8 mouse cellular contexts compared by ENCODE assay signal in the genomic region with DNA sequence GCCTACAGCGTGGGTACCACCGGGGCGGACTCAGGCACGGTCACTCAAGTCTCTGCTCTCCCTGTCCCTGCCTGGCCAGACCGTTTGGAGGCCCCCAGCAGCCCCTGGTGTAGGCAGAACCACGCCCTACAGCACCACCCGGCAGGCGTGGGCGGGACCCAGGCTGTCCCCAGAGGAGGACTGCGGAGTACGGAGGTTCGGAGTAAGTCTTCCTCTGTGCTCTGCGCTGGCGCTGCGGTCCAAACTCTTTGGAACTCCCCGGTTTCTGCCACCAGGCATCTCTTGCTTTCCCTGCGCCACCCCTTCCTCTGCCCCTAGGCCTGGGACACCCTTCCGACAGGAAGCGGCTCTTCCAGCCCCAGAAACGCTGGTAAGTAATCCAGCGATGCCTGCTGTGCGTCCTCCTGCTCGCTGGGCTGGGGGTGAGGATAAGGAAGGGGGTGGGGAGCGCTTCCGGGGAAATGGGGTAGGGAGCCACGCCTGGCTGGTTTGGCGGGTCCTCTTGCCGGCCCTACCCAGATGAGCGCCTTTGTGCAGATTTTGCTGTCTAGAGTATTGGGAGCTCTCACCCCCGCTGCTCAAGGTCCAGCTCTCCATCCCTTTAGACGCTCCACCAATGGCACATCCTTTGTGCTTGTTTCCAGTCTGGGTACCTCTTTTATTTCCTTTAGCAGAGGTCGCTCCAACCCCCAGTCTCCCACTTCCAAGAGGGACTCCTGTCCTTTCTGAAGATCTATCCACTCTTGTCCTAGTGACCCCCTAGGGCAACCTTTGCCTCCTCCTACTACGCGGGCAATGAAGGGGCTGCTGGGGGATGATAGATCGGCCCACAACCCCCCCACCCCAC. TPM values are rescaled to one million over a fixed set of nuclear protein-coding genes. Genes with fewer than 3 reads are reported as not detected.
DNase-seq lines count a peak whose midpoint lies in the region; ATAC-seq and TF ChIP-seq lines count a peak whose summit lies in the region.

A gene (plus strand): TSS at position 144 of the 847 bp plus-strand sequence.

- peak within 1 kb of the TSS; percentile 83 for H3K27ac ChIP-seq in forebrain, embryonic 13.5 days
- H3K27ac ChIP-seq in heart, postnatal 0 days (ENCODE audit: low read depth), result peak within 1 kb of the TSS; percentile 85
- peak within 1 kb of the TSS; percentile 67 for H3K27ac ChIP-seq in neural tube, embryonic 14.5 days (ENCODE audit: low read depth, low read length)
- H3K27ac ChIP-seq in thymus, adult 2 months (ENCODE audit: control insufficient read depth, insufficient read depth, low read length), result peak within 1 kb of the TSS; percentile 99

- H3K4me2 ChIP-seq in forebrain, embryonic 13.5 days, result peak within 1 kb of the TSS; percentile 88
- peak within 1 kb of the TSS; percentile 94 for H3K4me2 ChIP-seq in heart, postnatal 0 days (ENCODE audit: low read depth, low read length)
- H3K4me2 ChIP-seq in neural tube, embryonic 14.5 days (ENCODE audit: low read depth, low read length), result peak within 1 kb of the TSS; percentile 70

- TF ChIP-seq EP300 in heart, postnatal 0 days (IDR thresholded peaks at IDR 0.05; ENCODE audit: low read depth), result no peak

- TF ChIP-seq POLR2A in thymus, adult 2 months (IDR thresholded peaks at IDR 0.05; ENCODE audit: control insufficient read depth, extremely low read depth, insufficient read depth, low read length, poor library complexity), result peak; percentile 51; the same call in 1 of the 2 replicates

- peak; percentile 82 for DNase-seq in 416B (ENCODE audit: low read depth)
- DNase-seq in heart, postnatal 0 days (ENCODE audit: low spot score), result peak; percentile 74
- DNase-seq in large intestine, adult 2 months (ENCODE audit: low read depth, low spot score), result no peak
- DNase-seq in lung, adult 18-20 months, result peak; percentile 78 to 80
- peak; percentile 69 for DNase-seq in thymus, adult 2 months

- peak; percentile 52 for ATAC-seq in activated CD4-positive, CD25-positive, alpha-beta regulatory T cell, adult 4 months
- peak; percentile 72 for ATAC-seq in forebrain, embryonic 13.5 days
- ATAC-seq in heart, postnatal 0 days (ENCODE audit: insufficient read depth, low read depth), result peak; percentile 61
- peak; percentile 72 for ATAC-seq in neural tube, embryonic 14.5 days (ENCODE audit: low read depth)

- no peak for TF ChIP-seq CTCF in heart, postnatal 0 days (IDR thresholded peaks at IDR 0.05; ENCODE audit: low read depth)
- TF ChIP-seq CTCF in thymus, adult 2 months (IDR thresholded peaks at IDR 0.05; ENCODE audit: borderline replicate concordance, control insufficient read depth, extremely low read depth, insufficient read depth, low read length, poor library complexity), result no peak

- H3K36me3 ChIP-seq in forebrain, embryonic 13.5 days (ENCODE audit: poor library complexity, severe bottlenecking), result peaks cover 27% of the 10 kb centered on the region
- H3K36me3 ChIP-seq in heart, postnatal 0 days (replicated peaks; ENCODE audit: control insufficient read depth, insufficient read depth, low read length), result peaks cover 24% of the 10 kb centered on the region
- H3K36me3 ChIP-seq in neural tube, embryonic 14.5 days (ENCODE audit: control insufficient read depth, insufficient read depth, low read length), result no peaks in the 10 kb centered on the region
- H3K36me3 ChIP-seq in thymus, adult 2 months (ENCODE audit: control insufficient read depth, insufficient read depth, low read length), result peaks cover 19% of the 10 kb centered on the region; the same call in 1 of the 2 replicates

- peak within 1 kb of the TSS; percentile 80 for H3K9ac ChIP-seq in forebrain, embryonic 13.5 days
- peak within 1 kb of the TSS; percentile 81 for H3K9ac ChIP-seq in heart, postnatal 0 days (replicated peaks; ENCODE audit: low read depth, low read length)
- H3K9ac ChIP-seq in neural tube, embryonic 14.5 days (replicated peaks; ENCODE audit: low read depth, low read length), result peak within 1 kb of the TSS; percentile 65

- H3K4me1 ChIP-seq in forebrain, embryonic 13.5 days, result peaks cover 22% of the 10 kb centered on the region
- H3K4me1 ChIP-seq in heart, postnatal 0 days (ENCODE audit: control insufficient read depth, insufficient read depth), result peaks cover 31% of the 10 kb centered on the region
- peaks cover 18% of the 10 kb centered on the region for H3K4me1 ChIP-seq in neural tube, embryonic 14.5 days (ENCODE audit: control insufficient read depth, insufficient read depth, low read length)
- peaks cover 46% of the 10 kb centered on the region for H3K4me1 ChIP-seq in thymus, adult 2 months (replicated peaks; ENCODE audit: control insufficient read depth, insufficient read depth, low read length)

- H3K27me3 ChIP-seq in forebrain, embryonic 13.5 days, result no peaks in the 10 kb centered on the region
- H3K27me3 ChIP-seq in heart, postnatal 0 days (ENCODE audit: control insufficient read depth, insufficient read depth, low read length), result no peaks in the 10 kb centered on the region
- no peaks in the 10 kb centered on the region for H3K27me3 ChIP-seq in neural tube, embryonic 14.5 days (ENCODE audit: control insufficient read depth, insufficient read depth, low read length)
- no peaks in the 10 kb centered on the region for H3K27me3 ChIP-seq in thymus, adult 2 months (ENCODE audit: control insufficient read depth, insufficient read depth, low read length)

- H3K4me3 ChIP-seq in forebrain, embryonic 13.5 days, result peak within 1 kb of the TSS; percentile 58
- peak within 1 kb of the TSS; percentile 69 for H3K4me3 ChIP-seq in heart, postnatal 0 days (ENCODE audit: low read depth, low read length)
- peak within 1 kb of the TSS; percentile 44 for H3K4me3 ChIP-seq in neural tube, embryonic 14.5 days (ENCODE audit: low read depth, low read length)
- peak within 1 kb of the TSS; percentile 80 for H3K4me3 ChIP-seq in thymus, adult 2 months (ENCODE audit: control insufficient read depth, insufficient read depth, low read length)

- no peaks in the 10 kb centered on the region for H3K9me3 ChIP-seq in forebrain, embryonic 13.5 days (replicated peaks)
- H3K9me3 ChIP-seq in heart, postnatal 0 days (replicated peaks; ENCODE audit: control insufficient read depth, low read length), result no peaks in the 10 kb centered on the region
- no peaks in the 10 kb centered on the region for H3K9me3 ChIP-seq in neural tube, embryonic 14.5 days (ENCODE audit: control insufficient read depth, low read length)

- under 1% methylated on average over 35 of the region's 35 CpGs for WGBS in forebrain, embryonic 13.5 days
- under 1% methylated on average over 35 of the region's 35 CpGs for WGBS in heart, postnatal 0 days
- WGBS in large intestine, adult 2 months, result 4% methylated on average over 35 of the region's 35 CpGs
- 1% methylated on average over 35 of the region's 35 CpGs for WGBS in neural tube, embryonic 14.5 days
- WGBS in thymus, adult 2 months, result 1% methylated on average over 35 of the region's 35 CpGs

RNA-seq across cellular contexts. Expression of the gene that starts here (rescaled TPM):
- 10 to 100 TPM; 67.8 to 99.6 TPM for polyA plus RNA-seq in activated CD4-positive, CD25-positive, alpha-beta regulatory T cell, adult 4 months (2017; shearing (Covaris generic))
- 35.9 and 41.9 TPM in 2 replicates for polyA plus RNA-seq in forebrain, embryonic 13.5 days (2015; fragmentation: Nextera tagmentation; extraction: Ambion mirVana)
- 33.1 and 60.4 TPM in 2 replicates for total RNA-seq in heart, postnatal 0 days (2014; rRNA removed; ENCODE audit: low replicate concordance)
- 33.0 and 36.1 TPM in 2 replicates for polyA plus RNA-seq in heart, postnatal 0 days (2015; fragmentation: Nextera tagmentation; extraction: Ambion mirVana)
- polyA plus RNA-seq in large intestine, adult 2 months (2012; rRNA removed), result 48.8 and 137 TPM in 2 replicates
- polyA plus RNA-seq in neural tube, embryonic 14.5 days (2014; fragmentation: Nextera tagmentation; extraction: Ambion mirVana), result 19.8 and 31.9 TPM in 2 replicates
- 232 and 249 TPM in 2 replicates for polyA plus RNA-seq in thymus, adult 2 months (2012; rRNA removed)
